Mouse (Mus musculus): Measurements from ENCODE around the gene Vstm2l.

The Vstm2l gene

DNA sequence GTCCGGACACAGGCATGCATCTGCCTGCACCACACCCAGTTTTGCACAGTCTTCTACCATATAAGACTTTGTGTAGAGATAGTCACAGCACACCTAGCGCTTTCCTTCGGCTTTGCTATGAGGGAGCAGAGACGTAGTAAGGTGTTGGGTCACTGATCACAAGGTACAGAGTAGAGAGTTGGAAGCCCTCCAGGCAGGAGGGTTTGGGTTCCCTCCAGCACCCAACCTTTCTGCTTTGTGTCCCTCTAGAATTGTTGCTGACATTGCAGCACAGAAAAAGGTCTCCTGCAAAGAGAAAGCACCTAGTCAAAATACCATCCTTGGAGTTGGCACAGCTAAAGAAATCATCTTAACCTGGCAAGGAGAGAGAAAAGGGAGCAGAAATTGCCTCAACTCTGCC is 78.0 kb downstream of the Vstm2l start:
- no peak for DNase-seq (ENCODE audit: low read depth, low spot score)

Measured in CD4-positive, CD25-positive, alpha-beta regulatory T cell, adult 2 months (primary cell).